Mouse (Mus musculus) telencephalon, adult 2 months (tissue): ENCODE results near the gene Smco3.
"Not testable (repeated sequence)": the region's sequence is repeated elsewhere in the genome, so short reads cannot be mapped to it uniquely, and the experiment has no call there.

Experiments
- DNase-seq: peaks from one replicate; pipeline ENCODE4 v3.0.0-alpha.2; 2011; ENCODE audit warnings: low read depth, low spot score

Gene Smco3

DNA sequence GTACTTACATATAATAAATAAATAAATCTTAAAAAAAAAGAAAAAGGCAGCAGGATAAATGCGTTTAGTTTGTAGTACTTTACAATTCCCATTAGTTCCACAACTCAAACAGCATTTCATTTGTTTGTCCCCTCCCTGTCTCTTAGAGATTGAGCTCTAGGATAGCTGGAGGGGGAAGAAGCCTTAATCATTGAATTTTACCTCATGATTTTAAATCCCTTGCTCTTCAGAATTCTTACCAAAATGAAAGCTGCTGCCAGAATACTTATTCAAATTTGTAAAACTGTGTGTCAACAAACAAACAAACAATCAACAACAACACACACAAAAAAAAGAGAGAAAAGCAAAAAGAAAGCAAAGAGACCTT is 29.9 kb downstream of the Smco3 start:
- DNase-seq, result no peak

DNA sequence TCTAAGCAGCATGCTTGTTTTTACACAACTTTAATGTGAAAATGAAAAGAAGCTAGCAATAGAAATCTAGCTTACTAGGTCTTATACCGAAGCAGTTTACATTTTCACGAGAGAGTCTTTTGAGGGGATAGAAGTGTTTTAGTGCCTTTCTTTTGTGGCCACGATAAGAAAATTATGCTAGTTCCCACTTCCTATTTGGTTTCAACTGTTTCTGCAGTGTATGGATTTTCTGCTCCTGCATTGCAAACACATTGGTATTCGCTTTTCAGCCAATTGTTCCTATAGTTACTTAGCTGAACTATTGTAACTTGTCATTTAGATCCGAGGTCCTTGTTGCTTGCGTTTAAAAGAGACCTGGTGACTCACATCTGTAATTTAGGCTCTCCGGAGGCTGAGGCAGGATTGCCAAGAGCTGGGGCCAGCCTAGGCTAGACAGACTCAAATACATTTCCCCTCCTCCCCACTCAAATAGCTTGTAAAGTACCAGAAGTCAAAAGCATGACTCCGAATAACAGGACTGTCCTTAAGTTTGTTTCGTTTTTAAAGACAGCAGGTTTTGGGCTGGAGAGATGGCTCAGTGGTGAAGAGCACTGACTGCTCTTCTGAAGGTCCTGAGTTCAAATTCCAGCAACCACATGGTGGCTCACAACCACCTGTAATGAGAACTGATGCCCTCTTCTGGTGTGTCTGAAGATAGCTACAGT is 30.4 kb downstream of the Smco3 start:
- no peak for DNase-seq

DNA sequence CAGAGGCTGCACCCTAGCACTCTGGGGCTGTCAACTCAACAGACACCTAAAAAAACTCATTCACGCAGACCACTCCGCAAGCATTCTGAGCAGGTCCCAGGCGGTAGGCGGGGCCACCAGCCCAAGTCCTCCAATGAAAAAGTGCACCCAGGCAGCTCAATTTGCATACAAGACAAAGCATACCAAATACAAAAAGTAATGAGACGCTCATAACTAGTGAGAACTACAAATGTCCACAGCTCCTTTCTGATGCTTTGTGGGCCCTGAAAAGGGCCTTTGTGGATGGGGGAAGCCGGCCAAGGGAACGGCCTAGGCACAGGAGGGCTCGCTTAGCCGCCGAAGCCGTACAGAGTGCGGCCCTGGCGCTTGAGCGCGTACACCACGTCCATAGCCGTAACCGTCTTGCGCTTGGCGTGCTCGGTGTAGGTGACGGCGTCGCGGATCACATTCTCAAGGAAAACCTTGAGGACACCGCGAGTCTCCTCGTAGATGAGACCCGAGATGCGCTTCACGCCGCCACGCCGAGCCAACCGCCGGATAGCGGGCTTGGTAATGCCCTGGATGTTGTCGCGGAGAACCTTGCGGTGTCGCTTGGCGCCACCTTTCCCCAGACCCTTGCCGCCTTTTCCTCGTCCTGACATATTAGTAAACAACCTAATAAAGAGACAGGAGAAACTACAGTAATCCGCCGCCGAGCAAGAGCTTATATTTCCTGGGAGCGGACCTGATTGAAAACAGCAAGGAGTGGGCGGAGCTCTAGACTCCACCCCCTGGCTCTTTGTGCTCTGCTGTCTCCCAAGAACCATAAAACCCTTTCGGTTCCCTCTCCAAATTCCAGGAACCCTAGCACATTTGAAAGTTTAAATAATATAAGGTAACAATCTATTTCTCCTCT is 31.3 kb downstream of the Smco3 start, which contains the start of gene Hist4h4:
TSS of gene Hist4h4 (minus strand) at position 677 of the 895 bp plus-strand sequence.
- DNase-seq, result peak; percentile 92

DNA sequence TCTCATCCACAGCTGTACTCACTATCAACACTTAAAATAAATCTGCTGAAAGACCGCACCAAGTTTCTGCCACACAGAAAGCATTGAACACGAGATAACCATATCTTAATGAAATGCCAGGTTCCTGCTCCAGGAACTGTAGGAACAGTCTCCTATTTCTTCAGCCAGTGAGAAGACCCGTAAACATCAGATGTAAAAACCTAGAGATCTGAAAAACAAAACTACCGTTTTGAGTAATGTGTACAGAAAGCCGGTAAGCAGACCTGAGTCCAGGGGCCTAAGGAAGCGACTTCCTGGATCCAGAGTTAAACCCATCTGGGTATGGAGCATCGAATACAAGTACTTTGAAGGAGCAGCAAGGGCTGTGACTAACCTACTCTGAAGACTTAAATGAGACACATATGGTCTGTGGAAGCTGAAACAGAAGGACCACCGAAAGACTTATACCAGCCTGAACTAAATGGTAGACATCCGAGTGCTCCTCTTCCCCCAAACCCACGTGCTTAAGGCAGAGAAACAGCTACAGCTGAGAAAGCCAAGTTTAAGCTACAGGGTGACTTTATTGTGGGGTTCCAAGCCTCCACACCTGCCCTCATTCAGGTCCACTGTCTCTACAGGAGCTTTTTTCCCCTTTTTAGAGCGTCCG is 32.0 kb downstream of the Smco3 start:
- DNase-seq, result no peak

DNA sequence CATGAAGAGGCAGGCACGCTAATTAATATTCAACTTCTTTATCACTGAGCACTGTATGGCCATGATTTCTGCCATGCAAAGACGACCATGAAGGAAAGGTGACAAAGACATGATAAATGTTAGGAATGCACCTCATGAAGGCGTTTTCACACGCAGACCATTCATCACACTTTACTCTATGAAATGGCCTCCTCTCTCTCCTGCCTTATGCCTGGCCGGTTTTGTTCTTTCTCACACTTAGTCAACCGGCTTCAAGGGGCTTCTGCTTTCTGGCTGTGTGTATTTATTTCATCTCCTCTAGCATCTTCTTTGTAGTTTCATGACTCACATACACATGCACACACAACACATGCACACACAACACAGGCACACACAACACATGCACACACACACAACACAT is 34.0 kb downstream of the Smco3 start:
- no peak for DNase-seq

GRCm38 (mm10) chr6:136800710-136801109 is 34.5 kb downstream of the Smco3 start:
- no peak for DNase-seq

GRCm38 (mm10) chr6:136797874-136798693 is 37.2 kb downstream of the Smco3 start:
- not testable (repeated sequence) for DNase-seq

DNA sequence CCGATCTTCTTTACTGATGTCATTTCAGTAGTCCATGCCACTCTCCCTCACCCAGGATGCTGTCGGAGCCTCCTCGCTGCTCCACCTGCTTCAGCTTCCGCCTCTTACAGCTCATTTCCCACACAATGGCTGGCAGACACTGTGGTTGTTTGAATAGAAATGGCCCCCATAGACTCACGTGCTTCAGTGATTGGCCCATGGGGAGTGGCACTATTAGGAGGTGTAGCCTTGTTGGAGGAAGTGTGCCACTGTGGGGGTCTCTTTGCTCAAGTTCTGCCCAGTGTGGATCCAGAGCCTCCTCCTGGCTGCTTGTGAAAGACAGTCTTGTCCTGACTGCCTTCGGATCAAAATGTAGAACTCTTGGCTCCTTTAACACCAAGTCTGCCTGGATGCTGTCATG is 39.4 kb downstream of the Smco3 start:
- DNase-seq, result no peak

DNA sequence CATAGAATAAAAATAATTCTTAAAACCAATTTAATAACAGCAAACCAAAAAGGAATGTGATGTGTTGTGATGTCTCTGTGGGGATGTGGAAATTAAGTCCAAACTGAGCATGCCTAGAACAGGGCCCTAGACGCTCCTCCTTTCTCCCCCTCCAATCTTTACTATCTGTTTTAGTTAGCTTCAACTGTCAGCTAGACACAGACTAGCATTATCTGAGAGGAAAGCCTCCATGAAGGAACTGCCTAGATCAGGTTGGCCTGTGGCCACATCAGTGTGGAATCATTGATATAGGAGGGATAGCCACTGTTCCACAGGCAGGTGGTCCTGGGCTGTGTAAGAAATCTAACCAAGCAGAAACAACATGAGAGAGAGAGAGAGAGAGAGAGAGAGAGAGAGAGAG is 40.1 kb downstream of the Smco3 start:
- no peak for DNase-seq

DNA sequence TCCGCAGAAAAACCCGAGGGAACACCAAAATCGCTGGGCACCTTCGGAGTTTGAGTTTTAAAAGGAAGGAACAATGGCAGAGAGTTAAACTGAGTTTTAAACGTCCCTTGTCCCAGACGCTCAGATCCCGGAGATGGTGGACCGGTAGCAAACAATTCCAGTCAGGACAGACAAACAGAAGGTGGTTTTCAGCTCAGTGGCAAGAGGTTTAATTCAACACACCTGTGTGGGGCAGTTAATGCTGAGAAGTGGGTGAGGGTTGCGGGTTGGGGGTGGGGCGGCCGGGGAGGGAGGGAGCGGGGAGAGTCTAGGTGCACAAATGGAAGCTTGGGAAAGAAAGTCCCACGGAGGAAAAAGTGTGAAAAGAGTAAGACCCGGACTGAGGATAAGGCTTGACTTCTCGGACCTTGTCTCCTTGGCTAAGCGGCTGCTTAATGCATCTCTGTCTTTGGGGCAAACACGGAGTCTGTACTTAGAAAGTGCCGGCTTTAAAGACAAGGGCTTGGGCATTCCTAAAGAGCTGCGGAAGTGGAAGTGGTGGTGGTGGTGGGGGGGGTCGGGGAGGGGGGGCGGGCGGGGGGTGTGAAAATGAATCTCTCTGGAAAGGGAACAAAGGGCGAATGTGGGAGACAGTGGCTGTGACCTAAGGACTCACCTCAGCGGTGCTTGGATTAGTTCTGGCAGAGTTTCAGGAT is 41.3 kb downstream of the Smco3 start:
- no peak for DNase-seq

DNA sequence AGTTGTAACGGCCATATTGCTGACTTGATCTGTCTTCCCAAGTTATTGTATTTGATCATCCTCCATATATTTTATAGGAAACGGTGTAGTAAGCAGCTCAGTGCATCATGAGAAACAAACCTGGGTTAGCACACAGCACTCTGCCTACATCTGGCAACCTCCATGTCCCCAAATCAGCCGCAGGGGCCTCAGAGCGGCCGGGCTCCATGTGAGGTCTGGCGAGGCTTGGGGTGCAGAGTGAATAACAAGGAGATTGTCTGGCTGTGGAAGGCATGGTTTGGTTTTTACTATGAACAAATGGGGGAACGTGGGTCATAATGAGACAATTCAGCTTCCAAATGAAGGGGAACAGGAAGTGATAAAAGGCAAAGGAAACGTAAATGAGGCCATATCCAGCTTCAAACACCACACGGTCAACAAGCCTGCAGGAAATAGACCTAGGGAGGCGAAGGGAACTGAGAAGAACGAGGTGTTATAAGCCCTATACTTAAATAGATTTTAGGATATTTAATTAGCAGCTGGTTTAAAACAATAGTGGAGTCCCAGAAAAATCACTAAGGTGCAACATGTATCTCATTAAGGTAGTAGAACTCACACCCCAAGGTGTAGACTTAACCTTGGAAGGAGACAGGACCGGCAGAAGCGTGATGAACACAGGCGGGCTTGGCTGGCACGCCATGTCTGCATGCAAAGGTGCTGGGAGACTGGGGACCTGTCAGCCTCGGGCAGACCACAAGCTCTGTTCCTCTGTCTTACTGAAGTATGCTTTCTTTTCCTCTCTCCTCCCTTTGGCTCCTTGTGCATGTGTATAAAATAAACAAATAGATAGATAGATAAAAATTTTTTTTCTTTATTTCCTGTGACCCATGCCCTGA is 42.1 kb downstream of the Smco3 start:
- no peak for DNase-seq

- no peak for DNase-seq
Measured at GRCm38 (mm10) chr6:136789391-136789971, 45.8 kb downstream of the Smco3 start.

GRCm38 (mm10) chr6:136782761-136783160 is 52.5 kb downstream of the Smco3 start:
- DNase-seq, result no peak

- DNase-seq, result no peak
Measured at GRCm38 (mm10) chr6:136782146-136782545, 53.1 kb downstream of the Smco3 start.

- DNase-seq, result no peak
Measured at GRCm38 (mm10) chr6:136781377-136781986, 53.8 kb downstream of the Smco3 start, which contains the start of gene Gucy2c. Gucy2c (minus strand) TSS chr6:136781765.
